Mouse (Mus musculus): Measurements from ENCODE around the gene Dclk1. TPM values are rescaled to one million over a fixed set of nuclear protein-coding genes. Genes with fewer than 3 reads are reported as not detected.
A peak's percentile ranks its signal among the peaks of the same experiment; 100 is the strongest.

Gene Dclk1
- total RNA-seq, 2 experiments from 2014 or later = 2.6 to 5.2 TPM

GRCm38 (mm10) chr3:55495231-55495630 is 253.1 kb downstream of the Dclk1 start:
- DNase-seq (ENCODE audit: low spot score in 2 of 2) = no peak

DNA sequence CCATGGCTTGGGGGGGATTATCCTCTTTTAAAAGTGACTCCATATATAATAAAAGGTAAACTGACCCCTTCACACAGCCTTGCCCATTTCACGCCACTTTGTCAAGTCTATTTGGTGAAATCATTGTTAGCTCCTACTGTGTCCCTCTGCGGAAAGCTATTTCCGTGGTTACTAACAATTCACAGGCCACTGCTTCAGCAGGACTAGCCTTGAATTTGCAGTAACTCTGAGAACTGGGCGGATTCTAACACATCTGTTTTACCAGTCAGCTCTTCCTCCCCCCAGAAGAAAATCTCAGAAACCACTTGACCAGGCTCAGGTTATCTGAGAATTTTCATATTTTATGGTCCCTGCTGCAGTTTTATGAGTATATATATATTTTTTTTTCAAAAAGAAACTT is 253.7 kb downstream of the Dclk1 start:
- DNase-seq (ENCODE audit: low spot score in 2 of 2) = no peak

DNA sequence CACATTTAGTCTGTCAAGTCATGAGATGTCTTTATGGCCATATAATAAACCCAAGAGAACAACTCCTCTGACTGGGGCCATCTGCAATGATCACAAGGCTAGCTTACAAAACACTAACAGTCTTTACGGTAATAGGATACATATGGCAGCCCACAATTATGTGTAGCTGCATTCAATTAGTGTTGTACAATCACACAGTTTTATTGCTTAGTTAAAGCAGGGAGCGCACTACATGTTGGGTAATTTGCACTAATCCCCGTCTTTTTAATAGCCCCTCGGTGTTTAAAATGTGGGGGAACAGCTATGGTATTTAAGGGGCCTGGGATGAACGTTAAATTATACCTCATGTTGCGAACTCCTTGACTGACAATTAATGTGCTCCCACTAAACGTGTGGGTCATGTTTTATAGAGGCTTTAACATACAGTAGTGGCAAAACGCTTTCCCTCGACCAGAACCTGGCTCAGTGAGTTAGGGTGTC is 254.3 kb downstream of the Dclk1 start:
- no peak for DNase-seq (ENCODE audit: low spot score in 2 of 2)

DNA sequence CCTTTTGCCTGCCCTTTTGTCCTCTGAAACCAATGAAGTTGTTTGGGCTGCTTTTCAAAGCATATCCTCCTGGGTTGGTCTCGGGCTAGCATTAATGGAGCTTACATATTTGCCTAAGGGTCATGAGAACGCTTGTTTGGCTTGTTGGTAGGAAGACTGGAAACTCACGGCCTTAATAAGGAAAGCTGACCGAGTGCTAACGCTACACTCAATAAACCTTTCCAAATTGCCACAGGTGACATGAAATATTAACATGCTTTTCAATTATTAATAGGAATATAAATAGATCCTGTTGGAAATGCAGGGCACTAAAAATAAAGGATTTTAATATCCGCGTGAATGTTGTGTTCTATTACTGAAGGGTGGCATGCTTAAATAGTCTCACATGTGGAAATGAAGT is 257.1 kb downstream of the Dclk1 start:
- no peak for DNase-seq (ENCODE audit: low spot score in 2 of 2)

DNA sequence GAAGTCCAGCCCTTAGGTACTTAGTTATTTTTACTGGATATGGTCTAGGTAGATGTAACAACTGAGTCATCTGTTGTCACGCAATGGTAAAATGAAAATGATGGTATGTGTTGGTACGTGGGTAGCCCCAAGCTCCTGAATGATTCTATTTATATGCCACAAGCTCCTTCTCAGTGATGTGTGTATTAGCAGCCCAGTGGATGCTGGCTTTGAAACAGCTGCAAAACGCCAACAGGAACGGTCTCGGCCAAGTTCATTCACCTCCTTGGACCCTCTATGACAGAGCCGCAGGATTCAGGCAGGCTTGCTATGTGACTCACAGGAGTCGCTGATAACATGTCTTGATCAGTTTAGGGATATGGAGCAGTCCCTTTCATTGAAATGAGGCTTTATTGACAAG is 268.0 kb downstream of the Dclk1 start:
- DNase-seq (ENCODE audit: low spot score in 2 of 2) = no peak

DNA sequence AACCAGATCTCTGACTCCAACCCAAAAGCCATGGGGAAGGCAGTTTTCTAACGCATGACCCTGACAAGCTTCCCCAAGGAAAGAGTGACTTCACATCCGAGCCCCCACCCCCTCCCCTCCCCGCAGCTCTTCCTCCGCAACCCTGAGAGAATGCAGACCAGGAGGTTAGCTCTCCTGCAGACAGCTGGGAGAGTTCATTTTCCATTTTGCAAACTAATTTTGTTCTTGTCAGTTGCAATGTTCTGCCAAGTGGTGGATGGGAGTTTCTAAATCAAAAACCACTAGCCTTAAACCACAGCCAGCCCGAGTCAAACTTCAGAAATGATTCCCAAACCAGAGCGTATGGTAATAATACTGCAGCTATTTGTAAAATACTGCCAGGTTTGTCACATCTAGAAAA is 269.5 kb downstream of the Dclk1 start:
- no peak for DNase-seq (ENCODE audit: low spot score in 2 of 2)

DNA sequence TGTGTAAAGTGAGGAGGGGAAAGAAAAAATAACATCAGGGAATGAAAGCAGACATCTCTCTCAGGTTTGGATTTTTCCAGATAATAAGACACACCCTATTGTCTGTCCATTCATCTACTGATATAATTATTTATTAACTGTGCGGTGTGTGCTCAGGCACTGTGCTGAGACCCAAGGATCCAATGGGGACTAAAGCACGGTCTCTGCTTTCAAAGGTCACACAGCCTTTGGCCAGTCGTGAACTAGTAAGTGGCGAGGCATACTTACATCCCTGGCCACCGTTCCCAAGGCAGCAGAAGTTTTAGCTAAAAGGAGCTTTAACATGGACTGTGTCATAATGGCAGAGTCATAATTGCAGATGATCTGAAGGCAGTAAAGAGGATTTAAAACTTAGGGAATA is 273.8 kb downstream of the Dclk1 start:
- no peak for DNase-seq (ENCODE audit: low spot score in 2 of 2)

- DNase-seq (ENCODE audit: low spot score in 2 of 2) = no peak
These were observed 275.4 kb downstream of the Dclk1 start for GRCm38 (mm10) chr3:55517454-55518014.

- DNase-seq (ENCODE audit: low spot score in 2 of 2) = peak; percentile 60 to 66
These were observed 278.3 kb downstream of the Dclk1 start for GRCm38 (mm10) chr3:55520240-55521180.

GRCm38 (mm10) chr3:55521776-55522175 is 279.6 kb downstream of the Dclk1 start:
- no peak for DNase-seq (ENCODE audit: low spot score in 2 of 2)

GRCm38 (mm10) chr3:55523224-55523623 is 281.1 kb downstream of the Dclk1 start:
- no peak for DNase-seq (ENCODE audit: low spot score in 2 of 2)

DNA sequence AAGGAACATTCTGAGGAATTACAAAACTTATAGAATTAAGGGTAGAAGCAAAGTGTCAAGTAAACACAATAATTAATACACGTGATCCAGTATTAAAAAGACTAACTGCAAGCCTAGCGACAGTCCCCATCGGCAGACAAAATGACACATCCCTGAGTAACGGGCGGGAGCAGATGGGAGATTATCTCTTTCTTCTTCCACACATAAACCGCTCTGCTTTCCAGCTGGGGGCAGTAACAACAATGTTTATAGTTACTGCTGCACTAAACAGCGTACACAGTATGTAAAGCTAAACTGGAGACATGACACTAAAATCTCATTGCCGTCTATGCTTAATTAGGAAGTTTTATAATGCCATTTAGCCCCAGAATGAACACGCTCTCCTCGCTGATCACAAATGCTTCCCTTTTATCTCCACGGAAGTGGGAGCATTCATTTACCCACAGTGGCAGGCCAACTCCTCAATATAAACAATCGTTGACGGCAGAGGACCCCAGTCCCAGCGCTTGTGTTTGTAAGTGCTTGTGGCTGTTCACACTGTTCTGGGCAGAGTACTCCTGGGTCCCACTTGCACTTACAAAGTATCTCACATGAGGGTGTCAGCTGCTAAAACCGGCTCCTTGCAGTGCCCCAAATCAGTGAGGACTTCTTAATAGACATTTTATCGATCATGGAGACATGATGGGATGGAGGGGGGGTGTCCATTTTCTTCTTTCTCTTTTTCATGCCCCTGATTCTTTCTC is 281.7 kb downstream of the Dclk1 start:
- no peak for DNase-seq (ENCODE audit: low spot score in 2 of 2)

GRCm38 (mm10) chr3:55524491-55525195 is 282.5 kb downstream of the Dclk1 start:
- DNase-seq (ENCODE audit: low spot score in 2 of 2) = no peak

DNA sequence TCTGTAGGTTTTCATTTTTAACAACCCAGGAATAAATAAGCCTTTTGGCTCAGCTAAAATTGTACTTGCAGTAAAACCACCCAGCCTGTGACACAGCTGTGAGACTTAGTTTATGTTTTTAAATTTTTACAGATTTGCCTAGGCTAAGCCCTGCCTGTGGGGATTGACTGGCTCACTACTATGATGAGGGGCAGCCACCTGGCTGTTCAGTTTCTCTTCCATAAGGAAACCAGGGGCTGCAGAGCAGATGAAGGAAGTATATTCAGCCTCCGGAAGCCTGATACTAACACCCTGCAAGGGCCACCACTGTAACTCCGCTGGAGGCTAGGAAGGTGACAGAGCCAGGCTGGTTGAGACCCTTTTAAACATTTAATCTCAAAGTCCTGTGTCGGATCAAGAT is 284.3 kb downstream of the Dclk1 start:
- no peak for DNase-seq (ENCODE audit: low spot score in 2 of 2)

DNA sequence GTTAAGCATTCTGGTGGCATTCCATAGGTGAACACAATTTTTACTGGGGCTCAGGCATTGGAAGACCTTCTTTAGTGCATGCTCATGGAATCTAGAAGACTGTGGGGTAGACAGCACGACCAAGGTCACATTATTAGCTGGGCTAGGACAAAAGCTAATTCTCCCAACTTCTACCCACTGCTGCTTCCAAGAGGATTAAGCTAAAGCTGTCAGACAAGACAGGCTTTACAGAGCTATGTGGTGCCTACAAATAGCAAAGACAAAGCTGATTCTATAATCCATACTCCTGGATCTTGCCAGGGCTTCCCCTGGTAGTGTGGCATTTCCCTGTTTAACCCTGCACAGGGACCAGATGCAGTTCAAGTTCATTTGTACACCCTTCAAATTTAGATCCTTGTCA is 285.4 kb downstream of the Dclk1 start:
- no peak for DNase-seq (ENCODE audit: low spot score in 2 of 2)

DNA sequence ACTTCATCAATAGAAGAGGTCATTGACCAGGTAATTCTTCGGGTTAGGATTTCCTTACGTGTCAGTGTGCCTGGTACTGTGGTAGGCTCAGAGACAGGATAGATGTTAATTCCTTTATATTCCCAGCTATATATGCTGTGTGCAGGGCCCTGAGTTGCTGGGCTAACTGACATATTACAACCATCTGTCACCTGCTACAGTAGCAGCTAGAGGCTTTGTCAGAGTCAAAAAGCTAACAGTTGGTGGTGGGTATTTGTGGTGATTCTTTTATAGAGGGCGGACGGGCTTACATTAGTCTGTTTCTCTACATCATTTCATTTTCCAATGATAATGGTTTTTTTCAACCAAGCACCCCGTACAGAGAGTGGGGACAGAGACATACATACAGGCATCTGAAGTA is 285.8 kb downstream of the Dclk1 start:
- DNase-seq (ENCODE audit: low spot score in 2 of 2) = no peak

DNA sequence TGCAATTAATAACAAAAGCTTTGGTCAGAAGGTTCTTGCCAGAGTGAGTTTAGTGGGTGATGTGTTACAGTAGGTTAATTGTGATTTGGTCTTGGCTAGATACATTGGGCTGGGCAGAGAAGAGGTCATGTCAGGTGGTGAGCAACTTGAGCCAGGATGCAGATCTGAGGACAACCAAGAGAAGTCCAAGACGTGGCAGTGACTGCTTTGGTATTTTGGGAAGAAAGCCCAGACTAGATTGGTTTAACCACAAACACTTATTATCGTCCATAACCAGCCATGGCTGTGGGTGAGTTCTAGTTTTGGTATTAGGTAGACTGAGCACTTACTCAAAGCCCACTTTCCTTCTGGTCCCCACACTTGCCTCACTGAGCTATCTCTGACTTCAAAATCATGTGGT is 287.2 kb downstream of the Dclk1 start:
- DNase-seq (ENCODE audit: low spot score in 2 of 2) = no peak

DNA sequence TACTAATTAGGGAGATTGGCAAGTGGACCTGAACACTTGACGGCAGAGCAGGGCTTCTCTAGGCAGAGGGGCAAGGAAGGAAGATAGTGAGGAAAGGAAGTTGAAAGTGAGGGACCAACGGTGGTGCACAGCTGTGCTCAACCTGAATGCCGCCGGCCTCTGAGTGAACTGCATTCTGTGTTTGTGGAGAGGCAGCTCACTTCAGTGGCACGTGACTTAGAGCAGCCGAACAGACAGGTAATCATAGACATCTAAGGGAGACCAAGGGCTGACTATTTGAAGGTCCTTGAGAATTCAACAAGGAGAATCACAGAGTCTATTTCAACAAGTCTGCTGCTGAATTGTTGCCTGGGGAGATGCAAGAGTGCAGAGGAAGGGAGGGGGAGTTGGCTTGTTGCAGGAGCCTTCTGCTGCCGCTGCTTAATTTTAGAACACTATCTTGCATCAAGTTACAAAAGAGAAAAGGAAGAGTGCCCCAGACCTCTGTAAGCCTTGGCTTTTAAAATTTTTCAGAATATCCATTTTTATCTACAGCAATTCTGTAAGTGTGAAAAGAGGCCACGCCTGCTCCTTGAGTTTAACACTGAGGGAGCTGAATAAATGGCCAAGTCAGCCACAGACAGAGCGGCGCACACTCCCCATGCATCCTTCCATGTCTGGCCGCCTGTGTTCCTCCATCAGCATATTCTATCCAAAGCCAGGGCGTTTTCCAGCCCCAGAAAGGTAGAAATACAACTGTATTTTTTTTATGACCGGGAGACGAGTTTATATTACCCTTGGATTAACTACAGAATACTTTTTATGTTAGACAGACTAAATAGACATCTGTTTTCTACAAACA is 289.3 kb downstream of the Dclk1 start:
- no peak for DNase-seq (ENCODE audit: low spot score in 2 of 2)

- DNase-seq (ENCODE audit: low spot score in 2 of 2) = no peak
These were observed 290.2 kb downstream of the Dclk1 start for GRCm38 (mm10) chr3:55532175-55532973.
